In the genomic region with DNA sequence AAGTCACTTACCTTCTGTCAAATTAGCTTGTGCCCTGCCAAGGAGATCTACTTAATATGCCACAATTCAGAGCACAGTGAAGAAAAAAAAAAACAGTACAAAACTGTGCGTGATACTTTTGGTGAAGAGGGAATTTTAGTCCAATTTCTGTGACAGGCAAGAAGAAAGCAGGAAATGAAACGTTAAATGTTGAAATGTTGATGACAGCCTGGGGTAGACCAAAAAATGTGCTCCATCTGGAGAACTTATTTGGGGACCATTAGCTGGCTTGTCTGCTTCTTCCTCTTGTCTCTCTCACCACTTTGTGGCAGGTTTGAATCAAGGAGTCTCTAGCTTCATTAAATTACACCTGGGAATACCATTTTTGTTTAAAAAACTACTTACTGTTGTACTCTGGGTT, we compare ENCODE assay signal across 16 mouse cellular contexts.
"Had no signal": no experiment of that assay in that cellular context is flagged by ENCODE, and none has a peak within 500 bp of the region (broad histone marks: within the 10 kb centered on the region; RNA-seq: fewer than 3 reads in every experiment).

No protein-coding gene starts in this region.

- ATAC-seq: lung, postnatal 0 days; midbrain, embryonic 15.5 days had no signal

- H3K4me1 ChIP-seq: liver, embryonic 13.5 days; midbrain, embryonic 12.5 days; midbrain, embryonic 15.5 days; neural tube, embryonic 12.5 days; neural tube, embryonic 15.5 days; stomach, embryonic 15.5 days had no signal

- H3K27ac ChIP-seq: liver, embryonic 13.5 days; macrophage; midbrain, embryonic 12.5 days; midbrain, embryonic 15.5 days; neural tube, embryonic 12.5 days; neural tube, embryonic 15.5 days; stomach, embryonic 15.5 days had no signal

- H3K9ac ChIP-seq: liver, embryonic 13.5 days; lung, embryonic 14.5 days; midbrain, embryonic 12.5 days; midbrain, embryonic 15.5 days; neural tube, embryonic 12.5 days; neural tube, embryonic 15.5 days; stomach, embryonic 15.5 days had no signal

- H3K27me3 ChIP-seq: liver, embryonic 13.5 days; midbrain, embryonic 12.5 days; midbrain, embryonic 15.5 days; neural tube, embryonic 12.5 days; neural tube, embryonic 15.5 days; stomach, embryonic 15.5 days had no signal

- H3K36me3 ChIP-seq: liver, embryonic 13.5 days; midbrain, embryonic 12.5 days; midbrain, embryonic 15.5 days; neural tube, embryonic 12.5 days; neural tube, embryonic 15.5 days; stomach, embryonic 15.5 days had no signal

- H3K4me3 ChIP-seq: liver, embryonic 13.5 days; midbrain, embryonic 12.5 days; midbrain, embryonic 15.5 days; neural tube, embryonic 12.5 days; neural tube, embryonic 15.5 days; stomach, embryonic 15.5 days had no signal

- H3K9me3 ChIP-seq: midbrain, embryonic 12.5 days; midbrain, embryonic 15.5 days; neural tube, embryonic 12.5 days; neural tube, embryonic 15.5 days; stomach, embryonic 15.5 days had no signal

- H3K4me2 ChIP-seq: liver, embryonic 13.5 days; lung, embryonic 14.5 days; midbrain, embryonic 12.5 days; midbrain, embryonic 15.5 days; neural tube, embryonic 12.5 days; neural tube, embryonic 15.5 days; stomach, embryonic 15.5 days had no signal

- DNase-seq: kidney, adult 18-20 months; kidney, postnatal 10 days; kidney, postnatal 36 days; liver, embryonic 13.5 days; lung, embryonic 14.5 days; right cerebral cortex, adult 18-20 months; right cerebral cortex, postnatal 25 days; spleen, adult 18-20 months; thymus, postnatal 25 days had no signal
